Mouse (Mus musculus) cerebellum, postnatal 14 days (tissue): ENCODE results near the gene Bcr.
A peak's percentile ranks its signal among the peaks of the same experiment; 100 is the strongest.

ENCODE experiments used
- DNase-seq, 2 experiments: peaks; one replicate each; pipeline ENCODE4 v3.0.0; 2021; ENCODE audit warnings: mixed read lengths in 2 of 2

The Bcr gene

GRCm38 (mm10) chr10:75134861-75135517, 74.6 kb downstream of the Bcr start:
- DNase-seq, result peak; percentile 69 to 82

DNA sequence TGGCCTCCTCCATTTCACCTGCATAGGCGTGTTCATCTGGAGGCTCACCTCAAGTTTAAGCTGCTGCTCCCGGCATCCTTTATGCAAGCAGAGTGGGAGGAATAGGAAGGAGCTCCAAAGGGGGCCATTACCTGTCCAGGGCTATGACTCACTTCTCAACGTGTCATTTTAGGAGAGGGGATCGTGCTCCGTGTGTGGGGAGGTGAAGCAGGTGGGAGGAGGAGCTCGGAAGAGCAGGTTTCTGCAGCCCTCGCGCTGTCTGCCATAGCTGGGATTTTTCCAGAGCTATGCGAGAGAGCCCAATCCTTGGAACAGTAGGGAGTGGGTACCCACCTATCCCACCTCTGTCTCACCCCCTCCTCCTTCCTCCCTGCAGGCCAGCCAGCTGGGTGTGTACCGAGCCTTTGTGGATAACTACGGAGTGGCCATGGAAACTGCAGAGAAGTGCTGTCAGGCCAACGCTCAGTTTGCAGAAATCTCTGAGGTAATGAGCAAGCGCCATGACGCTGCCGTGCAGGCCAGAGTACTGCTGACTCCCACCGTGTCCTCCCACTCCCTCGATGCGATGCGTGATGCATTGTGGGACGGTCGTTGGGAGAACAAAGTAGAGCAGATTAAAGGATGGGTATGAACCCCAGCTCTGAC, 75.2 kb downstream of the Bcr start:
- DNase-seq, result no peak

DNA sequence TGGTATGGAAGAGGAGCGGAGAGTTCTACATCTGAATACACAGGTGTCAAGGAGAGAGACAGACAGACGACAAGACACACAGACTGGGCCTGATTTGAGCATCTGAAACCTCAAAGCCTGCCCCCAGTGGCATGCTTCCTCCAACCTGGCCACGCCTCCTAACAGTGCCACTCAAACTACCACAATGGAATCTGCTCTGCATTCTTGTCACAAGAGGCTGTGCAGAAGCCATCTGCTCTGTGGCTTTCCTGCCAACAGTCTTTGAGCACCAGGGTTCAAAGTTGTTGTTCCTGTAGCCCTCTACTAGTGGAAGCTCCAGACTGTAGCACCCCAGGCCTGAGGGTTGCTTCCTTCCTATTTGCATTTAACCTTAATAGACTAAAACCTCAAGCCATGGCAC, 76.8 kb downstream of the Bcr start:
- peak; percentile 47 for DNase-seq

DNA sequence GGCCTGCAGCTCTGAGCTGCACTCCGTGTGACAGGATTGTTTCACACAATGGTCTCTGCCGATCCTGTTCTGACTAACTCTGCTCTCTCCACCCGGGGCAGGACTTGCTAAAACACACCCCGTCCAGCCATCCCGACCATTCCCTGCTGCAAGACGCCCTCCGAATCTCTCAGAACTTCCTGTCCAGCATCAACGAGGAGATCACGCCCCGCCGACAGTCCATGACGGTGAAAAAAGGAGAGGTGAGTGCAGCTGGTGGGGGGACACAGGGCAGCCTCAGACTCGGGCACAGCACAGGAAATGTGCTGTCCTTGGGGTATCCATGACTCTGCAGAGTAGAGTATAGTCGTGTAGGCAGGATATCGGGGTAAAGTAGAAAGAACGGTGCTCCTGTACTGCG, 84.8 kb downstream of the Bcr start:
- no peak for DNase-seq

DNA sequence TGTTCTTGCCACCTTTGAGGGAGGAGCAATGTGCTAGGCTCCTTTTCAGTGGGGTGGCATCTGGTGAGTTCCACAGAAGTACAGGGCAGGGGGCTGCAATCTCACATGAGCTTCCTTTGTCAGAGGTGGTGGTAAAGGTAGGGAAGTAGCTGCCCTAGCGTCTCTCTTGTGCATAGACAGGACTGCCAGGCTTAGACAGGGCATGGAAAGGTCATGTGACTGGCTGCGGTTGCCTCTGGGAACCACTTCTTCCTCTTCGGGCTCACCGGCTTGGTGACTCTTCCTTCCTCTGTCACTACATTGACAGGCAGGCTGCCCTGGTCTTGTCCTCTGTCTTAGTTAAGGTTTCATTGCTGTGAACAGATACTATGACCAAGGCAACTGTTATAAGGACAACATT, 85.6 kb downstream of the Bcr start:
- DNase-seq, result no peak

GRCm38 (mm10) chr10:75146619-75147018, 86.2 kb downstream of the Bcr start:
- DNase-seq, result no peak

DNA sequence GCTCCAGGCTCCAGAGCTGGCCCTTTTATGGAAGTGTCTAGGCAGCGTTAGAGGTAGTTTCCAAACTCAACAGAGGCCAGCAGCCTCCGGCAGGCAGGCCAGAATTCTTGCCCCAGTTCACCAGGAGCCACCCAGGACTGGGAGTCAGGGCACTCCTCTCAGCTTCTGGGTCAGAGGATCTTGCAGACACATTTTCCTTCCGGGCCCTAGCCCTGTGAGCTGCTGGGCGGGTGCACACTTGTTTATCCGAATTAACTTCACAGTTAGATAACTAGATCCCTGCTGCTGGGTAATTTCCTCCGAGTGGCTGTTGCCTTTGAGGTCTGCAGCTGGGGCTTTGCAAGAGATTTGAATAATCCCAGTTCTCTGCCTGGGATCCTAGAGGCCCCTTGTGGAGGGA, 87.9 kb downstream of the Bcr start:
- no peak for DNase-seq

GRCm38 (mm10) chr10:75150361-75150760, 90.0 kb downstream of the Bcr start:
- DNase-seq, result no peak

- DNase-seq, result peak; percentile 91
Observed at GRCm38 (mm10) chr10:75151311-75151710, 90.9 kb downstream of the Bcr start.

DNA sequence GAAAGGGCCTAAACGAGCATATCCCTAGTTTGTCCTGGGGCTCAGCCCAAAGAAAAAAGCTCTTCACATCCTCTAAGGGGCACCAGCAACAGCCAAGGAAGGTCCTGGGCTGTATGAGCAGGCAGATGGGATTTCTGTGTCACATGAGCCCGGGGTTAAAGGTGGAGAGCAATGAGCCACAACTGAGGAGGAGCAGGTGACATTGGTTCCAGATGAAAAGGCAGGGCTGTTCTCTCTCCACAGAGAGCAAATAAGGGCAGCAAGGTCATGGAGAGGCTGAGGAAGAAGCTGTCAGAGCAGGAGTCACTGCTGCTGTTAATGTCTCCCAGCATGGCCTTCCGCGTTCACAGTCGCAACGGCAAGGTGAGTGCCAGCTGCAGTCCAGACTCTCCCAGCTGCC, 96.4 kb downstream of the Bcr start:
- DNase-seq, result no peak

GRCm38 (mm10) chr10:75157713-75158112, 97.3 kb downstream of the Bcr start:
- no peak for DNase-seq

GRCm38 (mm10) chr10:75158356-75158755, 98.0 kb downstream of the Bcr start:
- no peak for DNase-seq

GRCm38 (mm10) chr10:75160171-75160900, 99.9 kb downstream of the Bcr start:
- DNase-seq, result no peak

- DNase-seq, result no peak
Observed at GRCm38 (mm10) chr10:75165825-75166481, 105.6 kb downstream of the Bcr start.

- no peak for DNase-seq
Observed at GRCm38 (mm10) chr10:75166601-75167000, 106.2 kb downstream of the Bcr start.

- no peak for DNase-seq
Observed at GRCm38 (mm10) chr10:75170207-75170850, 109.9 kb downstream of the Bcr start.

- no peak for DNase-seq
Observed at GRCm38 (mm10) chr10:75173056-75173455, 112.7 kb downstream of the Bcr start.

- DNase-seq, result no peak
Observed at GRCm38 (mm10) chr10:75173712-75174111, 113.3 kb downstream of the Bcr start.

DNA sequence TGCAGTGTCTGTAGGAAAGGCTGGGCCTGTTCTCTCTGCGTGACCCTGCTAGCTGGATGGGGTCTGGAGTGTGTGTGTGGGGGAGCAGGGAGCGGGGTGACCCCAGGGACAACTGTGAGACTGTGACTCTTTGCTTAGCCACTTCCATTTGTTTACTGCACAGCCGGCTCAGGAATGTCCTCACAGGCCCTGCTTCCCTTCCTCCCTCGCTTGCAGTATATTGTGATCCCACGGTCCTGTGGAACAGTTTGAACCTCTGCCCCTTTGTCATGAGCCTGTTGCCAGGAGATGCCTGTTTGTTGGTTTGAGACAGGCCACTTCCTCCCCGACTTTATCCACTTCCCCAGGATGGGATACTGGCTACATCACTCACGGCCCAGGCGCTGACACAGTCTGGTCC, 116.1 kb downstream of the Bcr start:
- no peak for DNase-seq

DNA sequence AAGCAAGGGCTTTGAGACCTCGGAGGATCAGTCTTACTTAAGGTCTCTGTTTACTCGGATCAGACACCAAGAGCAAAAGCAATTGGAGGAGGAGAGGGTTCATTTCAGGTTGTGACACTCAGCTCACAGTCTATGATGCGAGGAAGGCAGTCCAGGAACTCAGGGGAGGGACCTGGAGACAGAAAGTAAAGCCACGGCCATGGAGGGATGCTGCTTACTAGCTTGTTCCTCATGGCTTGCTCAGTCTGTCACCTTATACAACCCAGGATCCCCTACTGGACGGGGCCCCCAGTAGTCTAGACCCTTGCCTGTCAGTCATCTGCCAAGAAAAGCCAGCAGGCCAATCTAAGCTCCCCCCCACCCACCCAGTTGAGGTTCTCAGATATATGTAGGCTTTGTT, 118.5 kb downstream of the Bcr start:
- DNase-seq, result no peak

- DNase-seq, result peak; percentile 87 to 88
Observed at GRCm38 (mm10) chr10:75182151-75182774, 121.9 kb downstream of the Bcr start.

GRCm38 (mm10) chr10:75184826-75185225, 124.4 kb downstream of the Bcr start:
- no peak for DNase-seq

- peak; percentile 67 to 72 for DNase-seq
Observed at GRCm38 (mm10) chr10:75186551-75186950, 126.2 kb downstream of the Bcr start.
